Mouse (Mus musculus): Measurements from ENCODE around the gene Fbxw10. TPM values are rescaled to one million over a fixed set of nuclear protein-coding genes. Genes with fewer than 3 reads are reported as not detected.

The Fbxw10 gene
- total and polyA plus RNA-seq, 3 experiments = not detected

GRCm38 (mm10) chr11:62915486-62915885 lies 68.6 kb downstream of the Fbxw10 start:
- no peak for DNase-seq (ENCODE audit: low read depth, low spot score)
- Histone ChIP-seq H3K27ac (ENCODE audit: control insufficient read depth, low read depth, low read length) (no peak overlapping the region), H3K36me3 (ENCODE audit: control insufficient read depth in 1 of 2, insufficient read depth in 2 of 2, low read length in 2 of 2) (no peaks in the 10 kb centered on the region), H3K9me3 (replicated peaks; ENCODE audit: insufficient read depth, low read length) (no peaks in the 10 kb centered on the region), H3K4me1 (ENCODE audit: control insufficient read depth in 1 of 2, insufficient read depth in 2 of 2, low read length in 2 of 2) (no peaks in the 10 kb centered on the region), H3K9ac (ENCODE audit: control insufficient read depth, low read depth, low read length, poor library complexity, severe bottlenecking) (no peak overlapping the region), H3K27me3 (ENCODE audit: control insufficient read depth in 1 of 2, insufficient read depth in 2 of 2, low read length in 2 of 2) (no peaks in the 10 kb centered on the region), H3K79me2 (ENCODE audit: control insufficient read depth, insufficient read depth, low read length, poor library complexity) (no peaks in the 10 kb centered on the region), H3K4me3 (ENCODE audit: control insufficient read depth in 1 of 2, insufficient read depth in 1 of 2, low read depth in 2 of 2, low read length in 2 of 2) (no peak overlapping the region)
- no peak for TF ChIP-seq EP300 (IDR thresholded peaks at IDR 0.05; ENCODE audit: low read depth in 1 of 2, low read length in 2 of 2)
- no peak for TF ChIP-seq CHD2 (IDR thresholded peaks at IDR 0.05; ENCODE audit: low read length)
- TF ChIP-seq MEF2A (IDR thresholded peaks at IDR 0.05; ENCODE audit: extremely low read depth, insufficient replicate concordance, low read depth, low read length, poor library complexity, severe bottlenecking) = no peak
- TF ChIP-seq BHLHE40 (IDR thresholded peaks at IDR 0.05; ENCODE audit: borderline replicate concordance, low read depth, low read length) = no peak
- TF ChIP-seq MAX (IDR thresholded peaks at IDR 0.05; ENCODE audit: low read length) = no peak
- TF ChIP-seq KAT2A (conservative IDR thresholded peaks at IDR 0.05; ENCODE audit: low read depth, low read length) = no peak
- TF ChIP-seq GABPA (IDR thresholded peaks at IDR 0.05; ENCODE audit: low read depth, low read length) = no peak
- TF ChIP-seq SIN3A (IDR thresholded peaks at IDR 0.05; ENCODE audit: low read length) = no peak
- no peak for TF ChIP-seq MYB (IDR thresholded peaks at IDR 0.05; ENCODE audit: low read depth, low read length)
- TF ChIP-seq GATA1 (IDR thresholded peaks at IDR 0.05; ENCODE audit: low read depth, low read length) = no peak
- TF ChIP-seq CHD1 (IDR thresholded peaks at IDR 0.05; ENCODE audit: low read depth, low read length) = no peak
- no peak for TF ChIP-seq TAL1 (IDR thresholded peaks at IDR 0.05; ENCODE audit: low read length)

- no peak overlapping the region for H3K4me3 ChIP-seq (ENCODE audit: control insufficient read depth in 1 of 2, insufficient read depth in 1 of 2, low read depth in 2 of 2, low read length in 2 of 2)
- H3K79me2 ChIP-seq (ENCODE audit: control insufficient read depth, insufficient read depth, low read length, poor library complexity) = no peaks in the 10 kb centered on the region
- no peak for TF ChIP-seq MAX (IDR thresholded peaks at IDR 0.05; ENCODE audit: low read length)
- TF ChIP-seq SIN3A (IDR thresholded peaks at IDR 0.05; ENCODE audit: low read length) = no peak
- no peak for TF ChIP-seq TCF12 (IDR thresholded peaks at IDR 0.05; ENCODE audit: low read depth, low read length)
- TF ChIP-seq ETS1 (IDR thresholded peaks at IDR 0.05; ENCODE audit: low read depth, low read length) = no peak
- no peak for TF ChIP-seq MAZ (IDR thresholded peaks at IDR 0.05; ENCODE audit: low read depth, low read length)
- H3K36me3 ChIP-seq (ENCODE audit: control insufficient read depth in 1 of 2, insufficient read depth in 2 of 2, low read length in 2 of 2) = no peaks in the 10 kb centered on the region
- H3K4me1 ChIP-seq (ENCODE audit: control insufficient read depth in 1 of 2, insufficient read depth in 2 of 2, low read length in 2 of 2) = no peaks in the 10 kb centered on the region
- H3K9ac ChIP-seq (ENCODE audit: control insufficient read depth, low read depth, low read length, poor library complexity, severe bottlenecking) = no peak overlapping the region
- no peak overlapping the region for H3K27ac ChIP-seq (ENCODE audit: control insufficient read depth, low read depth, low read length)
- H3K27me3 ChIP-seq (ENCODE audit: control insufficient read depth in 1 of 2, insufficient read depth in 2 of 2, low read length in 2 of 2) = no peaks in the 10 kb centered on the region
- no peak for DNase-seq (ENCODE audit: low read depth, low spot score)
- no peaks in the 10 kb centered on the region for H3K9me3 ChIP-seq (replicated peaks; ENCODE audit: insufficient read depth, low read length)
Measured at GRCm38 (mm10) chr11:62916765-62917164, 69.9 kb downstream of the Fbxw10 start.

All from MEL (cell line).